ENCODE assay signal across 8 mouse cellular contexts in the genomic region with DNA sequence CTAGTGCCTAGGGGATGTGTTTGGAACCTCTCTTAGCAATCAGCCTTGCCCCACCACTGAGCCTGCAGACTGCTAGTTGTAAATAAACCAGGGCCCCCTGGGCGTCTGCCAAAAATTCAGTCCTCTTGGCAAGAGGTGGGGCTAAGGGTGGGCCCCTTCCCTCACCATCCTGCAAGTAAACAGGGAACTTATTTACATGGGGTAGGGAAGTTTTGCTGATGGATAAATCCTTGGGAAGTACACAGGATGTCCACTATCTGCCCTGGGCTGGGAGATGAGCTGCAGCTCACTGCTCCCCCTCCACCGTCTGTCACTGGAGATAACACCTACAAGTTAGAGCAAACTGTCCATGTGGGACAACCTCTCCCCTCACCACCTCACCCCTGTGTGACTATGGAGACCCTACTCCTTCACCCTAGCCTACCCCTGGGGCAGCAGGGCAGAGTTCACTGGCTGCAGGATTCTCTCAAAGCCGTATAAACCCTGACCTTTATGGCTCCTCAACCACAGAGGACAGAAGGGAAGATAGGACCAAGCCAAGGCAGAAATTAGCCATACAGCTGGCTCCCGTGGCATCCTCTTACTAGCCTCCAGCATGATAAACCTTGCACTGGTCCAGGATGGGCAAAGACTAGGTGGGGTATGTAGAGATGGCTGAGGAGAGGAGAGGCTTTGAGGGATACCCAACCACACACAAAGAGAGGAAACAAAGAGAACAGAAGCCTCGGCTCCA. TPM values are rescaled to one million over a fixed set of nuclear protein-coding genes. Genes with fewer than 3 reads are reported as not detected.
DNase-seq lines count a peak whose midpoint lies in the region; ATAC-seq lines count a peak whose summit lies in the region.

No protein-coding gene starts in this region.

- DNase-seq in left cerebral cortex, postnatal 4 days, result peak; percentile 82
- DNase-seq in left cerebral cortex, postnatal 14 days (ENCODE audit: low spot score in 2 of 2), result no peak
- DNase-seq in embryonic facial prominence, embryonic 14.5 days (ENCODE audit: low spot score), result peak; percentile 90
- peak; percentile 48 to 70 for DNase-seq in spleen, postnatal 36 days (ENCODE audit: low spot score in 2 of 2)
- DNase-seq in layer of hippocampus, postnatal 25 days (ENCODE audit: extremely low spot score in 1 of 2, low spot score in 1 of 2), result no peak
- DNase-seq in natural killer cell, adult 2 months (ENCODE audit: low spot score in 2 of 2), result no peak

- H3K4me1 ChIP-seq in embryonic facial prominence, embryonic 14.5 days (ENCODE audit: control insufficient read depth, insufficient read depth, low read length), result peaks cover 60% of the 10 kb centered on the region
- H3K4me1 ChIP-seq in hindbrain, embryonic 16.5 days (ENCODE audit: control insufficient read depth, insufficient read depth, low read depth, low read length), result peaks cover 43% of the 10 kb centered on the region
- peaks cover 99% of the 10 kb centered on the region for H3K4me1 ChIP-seq in liver, embryonic 16.5 days (ENCODE audit: control insufficient read depth, low read depth, low read length)

- peak overlapping the region; percentile 78 for H3K27ac ChIP-seq in embryonic facial prominence, embryonic 14.5 days (replicated peaks; ENCODE audit: low read depth, low read length)
- no peak overlapping the region for H3K27ac ChIP-seq in hindbrain, embryonic 16.5 days (ENCODE audit: low read depth, low read length)
- peak overlapping the region; percentile 93 for H3K27ac ChIP-seq in liver, embryonic 16.5 days (ENCODE audit: low read length)

- H3K9me3 ChIP-seq in embryonic facial prominence, embryonic 14.5 days (ENCODE audit: control insufficient read depth, low read length), result no peaks in the 10 kb centered on the region
- no peaks in the 10 kb centered on the region for H3K9me3 ChIP-seq in hindbrain, embryonic 16.5 days (ENCODE audit: control insufficient read depth, low read length)
- no peaks in the 10 kb centered on the region for H3K9me3 ChIP-seq in liver, embryonic 16.5 days (replicated peaks; ENCODE audit: control insufficient read depth, low read length)

- peak overlapping the region; percentile 45 for H3K9ac ChIP-seq in embryonic facial prominence, embryonic 14.5 days (ENCODE audit: low read depth, low read length)
- H3K9ac ChIP-seq in hindbrain, embryonic 16.5 days (ENCODE audit: low read depth, low read length), result no peak overlapping the region
- peak overlapping the region; percentile 50 for H3K9ac ChIP-seq in liver, embryonic 16.5 days (ENCODE audit: low read depth, low read length)

- H3K36me3 ChIP-seq in embryonic facial prominence, embryonic 14.5 days (ENCODE audit: control insufficient read depth, insufficient read depth, low read length), result peaks cover 34% of the 10 kb centered on the region; the same call in 1 of the 2 replicates
- H3K36me3 ChIP-seq in hindbrain, embryonic 16.5 days (ENCODE audit: control insufficient read depth, insufficient read depth, low read length), result no peaks in the 10 kb centered on the region
- peaks cover 28% of the 10 kb centered on the region for H3K36me3 ChIP-seq in liver, embryonic 16.5 days (ENCODE audit: control insufficient read depth, insufficient read depth)

- peak; percentile 45 for ATAC-seq in embryonic facial prominence, embryonic 14.5 days (ENCODE audit: low read depth)
- ATAC-seq in hindbrain, embryonic 16.5 days, result peak; percentile 59
- ATAC-seq in liver, embryonic 16.5 days (ENCODE audit: low read depth), result peak; percentile 87

- H3K4me2 ChIP-seq in embryonic facial prominence, embryonic 14.5 days (ENCODE audit: low read depth, low read length), result peak overlapping the region; percentile 21; the same call in 1 of the 2 replicates
- H3K4me2 ChIP-seq in hindbrain, embryonic 16.5 days (ENCODE audit: low read length), result no peak overlapping the region
- H3K4me2 ChIP-seq in liver, embryonic 16.5 days (ENCODE audit: low read depth, low read length), result peak overlapping the region; percentile 64

- 42% methylated on average over 5 of the region's 5 CpGs for whole genome bisulfite sequencing in embryonic facial prominence, embryonic 14.5 days
- 30% methylated on average over 5 of the region's 5 CpGs for WGBS in hindbrain, embryonic 16.5 days
- 12% methylated on average over 5 of the region's 5 CpGs for WGBS in liver, embryonic 16.5 days (ENCODE audit: insufficient replicate concordance)

- no peaks in the 10 kb centered on the region for H3K27me3 ChIP-seq in embryonic facial prominence, embryonic 14.5 days (replicated peaks; ENCODE audit: control insufficient read depth, insufficient read depth, low read length)
- H3K27me3 ChIP-seq in hindbrain, embryonic 16.5 days (replicated peaks; ENCODE audit: control insufficient read depth, insufficient read depth, low read length), result no peaks in the 10 kb centered on the region
- H3K27me3 ChIP-seq in liver, embryonic 16.5 days (ENCODE audit: control insufficient read depth, insufficient read depth, low read depth, low read length), result no peaks in the 10 kb centered on the region

- intact Hi-C loops in left cerebral cortex, postnatal 4 days (cut with DNase I), result no loop called here
- intact Hi-C loops in left cerebral cortex, postnatal 14 days (cut with DNase I), result loop anchor here (5.0 kb wide), 1 partner anchor 53 kb away; no protein-coding TSS in a partner anchor

- H3K4me3 ChIP-seq in embryonic facial prominence, embryonic 14.5 days (ENCODE audit: low read depth, low read length), result no peak overlapping the region
- no peak overlapping the region for H3K4me3 ChIP-seq in hindbrain, embryonic 16.5 days (ENCODE audit: low read length)
- H3K4me3 ChIP-seq in liver, embryonic 16.5 days (ENCODE audit: low read depth, low read length), result peak overlapping the region; percentile 31

RNA-seq across cellular contexts. Expression of gene Tmcc2, which starts 16.8 kb away (rescaled TPM):
- total RNA-seq in left cerebral cortex, postnatal 4 days (2021), result 100 to 1,000 TPM; 128 to 133 TPM
- total RNA-seq in left cerebral cortex, postnatal 14 days (2021), result 100 to 1,000 TPM; 128 to 132 TPM
- polyA plus RNA-seq in embryonic facial prominence, embryonic 14.5 days (2014; fragmentation: Nextera tagmentation; extraction: Ambion mirVana), result 10.2 and 11.6 TPM in 2 replicates
- polyA plus RNA-seq in hindbrain, embryonic 16.5 days (2015; fragmentation: Nextera tagmentation; extraction: Ambion mirVana), result 26.6 and 35.5 TPM in 2 replicates
- polyA plus RNA-seq in liver, embryonic 16.5 days (2015; fragmentation: Nextera tagmentation; extraction: Ambion mirVana), result 631 and 674 TPM in 2 replicates
- 100 to 1,000 TPM; 232 to 246 TPM for total RNA-seq in layer of hippocampus, postnatal 25 days (2021)

RNA-seq across cellular contexts. Expression of gene Dstyk, which starts 43.0 kb away (rescaled TPM):
- 10 to 100 TPM; 22.0 to 23.9 TPM for total RNA-seq in left cerebral cortex, postnatal 4 days (2021)
- 10 to 100 TPM; 32.4 to 32.6 TPM for total RNA-seq in left cerebral cortex, postnatal 14 days (2021)
- polyA plus RNA-seq in embryonic facial prominence, embryonic 14.5 days (2014; fragmentation: Nextera tagmentation; extraction: Ambion mirVana), result 15.6 and 16.1 TPM in 2 replicates
- polyA plus RNA-seq in hindbrain, embryonic 16.5 days (2015; fragmentation: Nextera tagmentation; extraction: Ambion mirVana), result 7.9 and 9.7 TPM in 2 replicates
- polyA plus RNA-seq in liver, embryonic 16.5 days (2015; fragmentation: Nextera tagmentation; extraction: Ambion mirVana), result 4.4 and 5.0 TPM in 2 replicates
- 10 to 100 TPM; 47.4 to 49.5 TPM for total RNA-seq in layer of hippocampus, postnatal 25 days (2021)

RNA-seq across cellular contexts. Expression of gene Nuak2, which starts 58.4 kb away (rescaled TPM):
- 1 to 10 TPM; 2.6 to 3.2 TPM for total RNA-seq in left cerebral cortex, postnatal 4 days (2021)
- total RNA-seq in left cerebral cortex, postnatal 14 days (2021), result 1 to 10 TPM; 1.6 to 1.7 TPM
- polyA plus RNA-seq in embryonic facial prominence, embryonic 14.5 days (2014; fragmentation: Nextera tagmentation; extraction: Ambion mirVana), result 5.2 and 6.1 TPM in 2 replicates
- polyA plus RNA-seq in hindbrain, embryonic 16.5 days (2015; fragmentation: Nextera tagmentation; extraction: Ambion mirVana), result 11.1 and 12.8 TPM in 2 replicates
- polyA plus RNA-seq in liver, embryonic 16.5 days (2015; fragmentation: Nextera tagmentation; extraction: Ambion mirVana), result 3.2 and 3.6 TPM in 2 replicates
- under 1 TPM; 0.64 to 0.92 TPM for total RNA-seq in layer of hippocampus, postnatal 25 days (2021)

Comparison
In these comparisons a context has a peak if more than half of its experiments do, and no peak if none do; other contexts are left out.
1. DNase-seq: peak in left cerebral cortex, postnatal 4 days (single experiment), embryonic facial prominence, embryonic 14.5 days (single experiment) and spleen, postnatal 36 days (2 of 2); none in left cerebral cortex, postnatal 14 days (0 of 2), layer of hippocampus, postnatal 25 days (0 of 2) and natural killer cell, adult 2 months (0 of 2).
2. Peak in every context shown above with its lines, with median percentiles within 50 percentile points of each other: ATAC-seq.